Mouse (Mus musculus) midbrain, embryonic 15.5 days (tissue): ENCODE results near the gene Lrsam1. TPM values are rescaled to one million over a fixed set of nuclear protein-coding genes. Genes with fewer than 3 reads are reported as not detected.

Source experiments
- ATAC-seq: fragments of 200-750 bp; cut with Nextera tagmentation; replicated peaks from 2 replicates; pipeline ENCODE4 v1.8.0; 2017; ENCODE audit warnings: moderate TSS enrichment
- H3K27ac ChIP-seq: fragments of 300-500 bp; sonication (generic); 2 replicates; pipeline ENCODE4 v1.5.1; 2015; ENCODE audit warnings: mild to moderate bottlenecking, inconsistent platforms
- H3K27me3 ChIP-seq: fragments of 300-500 bp; sonication (generic); replicated peaks from 2 replicates; pipeline ENCODE4 v1.6.1; 2015; ENCODE audit warnings: inconsistent platforms
- H3K36me3 ChIP-seq: fragments of 300-500 bp; sonication (generic); replicated peaks from 2 replicates; pipeline ENCODE4 v1.6.1; 2015; ENCODE audit warnings: inconsistent platforms
- H3K4me1 ChIP-seq: fragments of 300-500 bp; sonication (generic); 2 replicates; pipeline ENCODE4 v1.6.1; 2015; ENCODE audit warnings: inconsistent platforms
- H3K4me2 ChIP-seq: fragments of 300-500 bp; sonication (generic); 2 replicates; pipeline ENCODE4 v1.6.1; 2015; ENCODE audit warnings: inconsistent platforms, mild to moderate bottlenecking, moderate library complexity
- H3K4me3 ChIP-seq: fragments of 300-500 bp; sonication (generic); 2 replicates; pipeline ENCODE4 v1.5.1; 2015; ENCODE audit warnings: mild to moderate bottlenecking, inconsistent platforms
- H3K9ac ChIP-seq: fragments of 300-500 bp; sonication (generic); 2 replicates; pipeline ENCODE4 v1.6.1; 2015; ENCODE audit warnings: mild to moderate bottlenecking, inconsistent platforms
- H3K9me3 ChIP-seq: fragments of 300-500 bp; sonication (generic); 2 replicates; pipeline ENCODE4 v1.6.1; 2016; ENCODE audit warnings: inconsistent platforms
- WGBS: fragments of 180-500 bp; shearing (Covaris S2); methylation state at CpG from one replicate; pipeline ENCODE4 v1.1.7; 2015; ENCODE audit warnings: mixed read lengths; 5-methylcytosine and 5-hydroxymethylcytosine counted together
- polyA plus RNA-seq: library from polyadenylated mRNA; unstranded; fragments of >200 nt; fragmentation: Nextera tagmentation; extraction: Ambion mirVana; gene quantifications from 2 replicates; pipeline ENCODE4 v1.2.1, GENCODE M21; 2015

Lrsam1 gene
- polyA plus RNA-seq, 1 experiment from 2014 or later: 24.2 TPM

GRCm38 (mm10) chr2:32939418-32939817 lies 22.0 kb downstream of the Lrsam1 start:
- Histone ChIP-seq H3K4me2 (no peak overlapping the region), H3K27ac (no peak overlapping the region), H3K9ac (no peak overlapping the region), H3K4me1 (no peaks in the 10 kb centered on the region), H3K36me3 (peaks cover 31% of the 10 kb centered on the region), H3K27me3 (no peaks in the 10 kb centered on the region), H3K4me3 (no peak overlapping the region), H3K9me3 (no peaks in the 10 kb centered on the region)
- 63% methylated on average over 5 of the region's 5 CpGs for WGBS
- no peak for ATAC-seq

- no peak overlapping the region for H3K9ac ChIP-seq
- no peaks in the 10 kb centered on the region for H3K9me3 ChIP-seq
- no peaks in the 10 kb centered on the region for H3K4me1 ChIP-seq
- H3K4me3 ChIP-seq: no peak overlapping the region
- H3K27ac ChIP-seq: no peak overlapping the region
- ATAC-seq: no peak
- no peak overlapping the region for H3K4me2 ChIP-seq
- peaks cover 27% of the 10 kb centered on the region for H3K36me3 ChIP-seq
- 93% methylated on average over 5 of the region's 5 CpGs for WGBS
- no peaks in the 10 kb centered on the region for H3K27me3 ChIP-seq
Measured at GRCm38 (mm10) chr2:32938741-32939140, 22.7 kb downstream of the Lrsam1 start.

GRCm38 (mm10) chr2:32931730-32932129 lies 29.7 kb downstream of the Lrsam1 start:
- H3K4me1 ChIP-seq: 0 out of 2 replicates have a peak, but pooled peaks cover 4% of the 10 kb centered on the region
- H3K27me3 ChIP-seq: no peaks in the 10 kb centered on the region
- ATAC-seq: no peak
- H3K9ac ChIP-seq: no peak overlapping the region
- no peak overlapping the region for H3K4me2 ChIP-seq
- no peaks in the 10 kb centered on the region for H3K9me3 ChIP-seq
- 83% methylated on average over 7 of the region's 7 CpGs for WGBS
- peaks cover 19% of the 10 kb centered on the region; the same call in 1 of the 2 replicates for H3K36me3 ChIP-seq
- H3K27ac ChIP-seq: no peak overlapping the region
- H3K4me3 ChIP-seq: no peak overlapping the region

- Histone ChIP-seq H3K9me3 (no peaks in the 10 kb centered on the region), H3K9ac (no peak overlapping the region), H3K27ac (no peak overlapping the region), H3K4me1 (0 out of 2 replicates have a peak, but pooled peaks cover 4% of the 10 kb centered on the region), H3K27me3 (no peaks in the 10 kb centered on the region), H3K4me2 (no peak overlapping the region), H3K4me3 (no peak overlapping the region), H3K36me3 (peaks cover 17% of the 10 kb centered on the region; the same call in 1 of the 2 replicates)
- ATAC-seq: no peak
- 87% methylated on average over 19 of the region's 19 CpGs for WGBS
Measured at GRCm38 (mm10) chr2:32928947-32929829, 32.2 kb downstream of the Lrsam1 start.

GRCm38 (mm10) chr2:32928235-32928946 lies 33.0 kb downstream of the Lrsam1 start:
- Histone ChIP-seq H3K27me3 (no peaks in the 10 kb centered on the region), H3K36me3 (peaks cover 20% of the 10 kb centered on the region; the same call in 1 of the 2 replicates), H3K4me3 (no peak overlapping the region), H3K27ac (no peak overlapping the region), H3K9me3 (no peaks in the 10 kb centered on the region), H3K9ac (no peak overlapping the region), H3K4me1 (0 out of 2 replicates have a peak, but pooled peaks cover 4% of the 10 kb centered on the region), H3K4me2 (no peak overlapping the region)
- ATAC-seq: peak; percentile 66
- WGBS: 32% methylated on average over 10 of the region's 10 CpGs

GRCm38 (mm10) chr2:32927624-32928234 lies 33.7 kb downstream of the Lrsam1 start:
- WGBS: 77% methylated on average over 15 of the region's 15 CpGs
- no peak for ATAC-seq
- Histone ChIP-seq H3K4me2 (no peak overlapping the region), H3K9ac (no peak overlapping the region), H3K36me3 (peaks cover 25% of the 10 kb centered on the region; the same call in 1 of the 2 replicates), H3K4me1 (0 out of 2 replicates have a peak, but pooled peaks cover 4% of the 10 kb centered on the region), H3K27ac (no peak overlapping the region), H3K9me3 (no peaks in the 10 kb centered on the region), H3K27me3 (no peaks in the 10 kb centered on the region), H3K4me3 (no peak overlapping the region)

- no peak for ATAC-seq
Measured at GRCm38 (mm10) chr2:32926330-32927075, 34.9 kb downstream of the Lrsam1 start.

GRCm38 (mm10) chr2:32924306-32924844 lies 37.0 kb downstream of the Lrsam1 start:
- no peak overlapping the region for H3K4me2 ChIP-seq
- no peaks in the 10 kb centered on the region for H3K9me3 ChIP-seq
- WGBS: 76% methylated on average over 10 of the region's 10 CpGs
- no peak overlapping the region for H3K9ac ChIP-seq
- no peak for ATAC-seq
- peaks cover 56% of the 10 kb centered on the region; the same call in 1 of the 2 replicates for H3K36me3 ChIP-seq
- H3K4me3 ChIP-seq: no peak overlapping the region
- no peak overlapping the region for H3K27ac ChIP-seq
- H3K27me3 ChIP-seq: no peaks in the 10 kb centered on the region
- H3K4me1 ChIP-seq: 0 out of 2 replicates have a peak, but pooled peaks cover 4% of the 10 kb centered on the region

More at GRCm38 (mm10) chr2:32926330-32927075, 34.9 kb downstream of the Lrsam1 start:
- Histone ChIP-seq H3K9ac (no peak overlapping the region), H3K27ac (no peak overlapping the region), H3K4me1 (0 out of 2 replicates have a peak, but pooled peaks cover 4% of the 10 kb centered on the region), H3K4me3 (no peak overlapping the region), H3K27me3 (no peaks in the 10 kb centered on the region), H3K36me3 (peaks cover 37% of the 10 kb centered on the region; the same call in 1 of the 2 replicates), H3K9me3 (no peaks in the 10 kb centered on the region), H3K4me2 (no peak overlapping the region)
- 91% methylated on average over 12 of the region's 12 CpGs for WGBS

GRCm38 (mm10) chr2:32923551-32924250 lies 37.7 kb downstream of the Lrsam1 start:
- no peaks in the 10 kb centered on the region for H3K9me3 ChIP-seq
- H3K4me1 ChIP-seq: 0 out of 2 replicates have a peak, but pooled peaks cover 4% of the 10 kb centered on the region
- ATAC-seq: no peak
- no peak overlapping the region for H3K4me3 ChIP-seq
- no peak overlapping the region for H3K4me2 ChIP-seq
- 95% methylated on average over 24 of the region's 24 CpGs for WGBS
- H3K27me3 ChIP-seq: no peaks in the 10 kb centered on the region
- H3K36me3 ChIP-seq: peaks cover 56% of the 10 kb centered on the region; the same call in 1 of the 2 replicates
- H3K27ac ChIP-seq: no peak overlapping the region
- H3K9ac ChIP-seq: no peak overlapping the region

- H3K9me3 ChIP-seq: no peaks in the 10 kb centered on the region
- H3K27ac ChIP-seq: no peak overlapping the region
- H3K4me3 ChIP-seq: no peak overlapping the region
- H3K4me2 ChIP-seq: no peak overlapping the region
- no peak overlapping the region for H3K9ac ChIP-seq
- no peaks in the 10 kb centered on the region for H3K27me3 ChIP-seq
- no peaks in the 10 kb centered on the region for H3K4me1 ChIP-seq
- ATAC-seq: no peak
- 94% methylated on average over 13 of the region's 13 CpGs for WGBS
- H3K36me3 ChIP-seq: peaks cover 55% of the 10 kb centered on the region; the same call in 1 of the 2 replicates
Measured at GRCm38 (mm10) chr2:32922564-32922963, 38.9 kb downstream of the Lrsam1 start.
